Mouse (Mus musculus) gastrocnemius, adult 8-10 months (tissue): ENCODE measurements around the gene Tbx1. TPM values are rescaled to one million over a fixed set of nuclear protein-coding genes. Genes with fewer than 3 reads are reported as not detected.
A peak's percentile ranks its signal among the peaks of the same experiment; 100 is the strongest.

Experiments
- DNase-seq, 2 experiments: peaks; one replicate each; pipeline ENCODE4 v3.0.0; 2022; ENCODE audit warnings: low spot score in 2 of 2
- total RNA-seq, 4 experiments: library from RNA; stranded (reverse); gene quantifications; 2 replicates each; pipeline ENCODE4 v1.2.4; 2022

Tbx1 gene
- total RNA-seq, 4 experiments from 2014 or later = 3.0 to 5.8 (median 3.9) TPM

GRCm38 (mm10) chr16:18622916-18623750 is 32.7 kb upstream of the Tbx1 start:
- no peak for DNase-seq

GRCm38 (mm10) chr16:18622019-18622418 is 31.5 kb upstream of the Tbx1 start, which contains the start of gene Gp1bb:
Gene Gp1bb, minus strand, starts transcription at chr16:18622403.
- DNase-seq = no peak

- no peak for DNase-seq
These were observed 31.0 kb upstream of the Tbx1 start for GRCm38 (mm10) chr16:18621362-18622001.

- no peak for DNase-seq
These were observed 30.3 kb upstream of the Tbx1 start for GRCm38 (mm10) chr16:18620601-18621361.

- DNase-seq = no peak
These were observed 29.7 kb upstream of the Tbx1 start for GRCm38 (mm10) chr16:18620201-18620600.

GRCm38 (mm10) chr16:18619110-18619509 is 28.6 kb upstream of the Tbx1 start:
- no peak for DNase-seq

- no peak for DNase-seq
These were observed 27.8 kb upstream of the Tbx1 start for GRCm38 (mm10) chr16:18618297-18618696.

- peak; percentile 74 for DNase-seq
These were observed 27.0 kb upstream of the Tbx1 start for GRCm38 (mm10) chr16:18617370-18618065.

GRCm38 (mm10) chr16:18613301-18613700 is 22.8 kb upstream of the Tbx1 start:
- DNase-seq = no peak

- no peak for DNase-seq
These were observed 21.3 kb upstream of the Tbx1 start for GRCm38 (mm10) chr16:18611752-18612151.

- no peak for DNase-seq
These were observed 18.6 kb upstream of the Tbx1 start for GRCm38 (mm10) chr16:18609099-18609498.

GRCm38 (mm10) chr16:18608226-18608625 is 17.8 kb upstream of the Tbx1 start:
- peak in 1 of 2 experiments; percentile 51 for DNase-seq

- DNase-seq = no peak
These were observed 15.2 kb upstream of the Tbx1 start for GRCm38 (mm10) chr16:18605705-18606104.

- DNase-seq = peak; percentile 73 to 88
These were observed 13.8 kb upstream of the Tbx1 start for GRCm38 (mm10) chr16:18604267-18604701.

- peak; percentile 52 to 67 for DNase-seq
These were observed 11.0 kb upstream of the Tbx1 start for GRCm38 (mm10) chr16:18601447-18601846.

GRCm38 (mm10) chr16:18598006-18598405 is 7.5 kb upstream of the Tbx1 start:
- no peak for DNase-seq

GRCm38 (mm10) chr16:18596255-18596654 is 5.8 kb upstream of the Tbx1 start:
- no peak for DNase-seq

- no peak for DNase-seq
These were observed 3.5 kb upstream of the Tbx1 start for GRCm38 (mm10) chr16:18593930-18594329.

- no peak for DNase-seq
These were observed 862 bp upstream of the Tbx1 start for GRCm38 (mm10) chr16:18591047-18592018.

GRCm38 (mm10) chr16:18589080-18589621 is 1.3 kb downstream of the Tbx1 start:
- DNase-seq = no peak
